Mouse (Mus musculus) Muller cell, postnatal 12 days (primary cell): ENCODE results near the gene Treh.

Source experiments
- DNase-seq: peaks from one replicate; pipeline ENCODE4 v3.0.0-alpha.2; 2015; ENCODE audit errors: inconsistent ontology term

Treh gene

DNA sequence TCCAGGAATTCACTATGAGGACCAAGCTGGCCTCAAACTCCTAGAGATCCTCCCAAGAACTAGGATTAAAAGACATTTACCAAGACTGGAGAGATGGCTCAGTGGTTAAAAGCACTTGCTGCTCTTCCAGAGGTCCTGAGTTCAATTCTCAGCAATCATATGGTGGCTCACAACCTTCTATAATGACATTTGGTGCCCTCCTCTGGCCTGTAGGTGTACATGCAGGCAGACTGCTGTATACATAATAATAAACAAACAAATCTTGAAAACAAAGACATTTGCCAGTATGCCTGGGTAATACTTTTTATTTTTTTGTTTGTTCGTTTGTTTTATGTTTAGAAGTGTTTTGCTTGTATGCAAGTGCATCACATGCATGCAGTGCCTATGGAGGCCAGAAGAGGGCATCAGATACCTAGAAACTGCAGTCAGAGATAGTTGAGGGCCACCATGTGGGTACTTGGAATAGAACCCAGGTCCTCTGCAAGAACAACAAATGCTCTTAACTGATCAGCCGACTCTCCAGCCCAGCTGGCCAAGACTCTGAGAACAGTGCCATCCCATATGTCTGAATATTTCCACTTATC is 5.3 kb downstream of the Treh start:
- DNase-seq: no peak

DNA sequence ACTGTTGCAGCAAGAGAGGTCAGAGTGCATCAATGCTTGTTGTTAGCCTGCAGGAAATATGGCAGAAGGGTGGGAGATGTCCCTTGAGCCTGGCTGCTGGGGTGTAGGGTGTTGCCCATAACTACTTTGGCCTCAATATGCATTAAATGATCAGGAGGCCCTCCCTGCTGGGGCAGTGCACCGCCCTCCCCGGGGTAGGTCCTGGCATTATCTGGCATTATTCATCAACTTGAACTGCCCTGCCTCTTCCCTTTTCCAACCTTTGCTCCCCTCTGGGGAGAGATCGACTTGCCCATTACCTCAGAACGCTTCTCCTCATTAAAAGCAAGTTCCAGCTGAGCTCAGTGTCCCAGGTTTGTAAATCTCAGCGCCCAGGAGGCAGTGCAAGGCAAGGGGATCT is 6.5 kb downstream of the Treh start:
- DNase-seq: no peak

DNA sequence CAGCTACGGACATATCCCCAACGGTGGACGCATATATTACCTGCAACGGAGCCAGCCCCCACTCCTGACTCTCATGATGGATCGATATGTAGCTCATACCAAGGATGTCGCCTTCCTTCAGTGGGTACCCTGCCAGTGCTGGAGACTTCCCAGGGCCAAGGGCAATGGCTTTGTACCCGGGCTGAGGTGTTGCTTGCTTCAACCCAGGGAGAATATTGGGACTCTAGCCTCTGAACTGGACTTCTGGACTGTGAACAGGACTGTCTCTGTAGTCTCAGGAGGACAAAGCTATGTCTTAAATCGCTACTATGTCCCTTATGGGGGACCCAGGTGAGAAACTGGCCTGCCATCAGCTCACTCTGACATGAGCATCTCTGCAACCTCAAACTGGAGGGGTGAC is 10.0 kb downstream of the Treh start:
- DNase-seq: no peak

DNA sequence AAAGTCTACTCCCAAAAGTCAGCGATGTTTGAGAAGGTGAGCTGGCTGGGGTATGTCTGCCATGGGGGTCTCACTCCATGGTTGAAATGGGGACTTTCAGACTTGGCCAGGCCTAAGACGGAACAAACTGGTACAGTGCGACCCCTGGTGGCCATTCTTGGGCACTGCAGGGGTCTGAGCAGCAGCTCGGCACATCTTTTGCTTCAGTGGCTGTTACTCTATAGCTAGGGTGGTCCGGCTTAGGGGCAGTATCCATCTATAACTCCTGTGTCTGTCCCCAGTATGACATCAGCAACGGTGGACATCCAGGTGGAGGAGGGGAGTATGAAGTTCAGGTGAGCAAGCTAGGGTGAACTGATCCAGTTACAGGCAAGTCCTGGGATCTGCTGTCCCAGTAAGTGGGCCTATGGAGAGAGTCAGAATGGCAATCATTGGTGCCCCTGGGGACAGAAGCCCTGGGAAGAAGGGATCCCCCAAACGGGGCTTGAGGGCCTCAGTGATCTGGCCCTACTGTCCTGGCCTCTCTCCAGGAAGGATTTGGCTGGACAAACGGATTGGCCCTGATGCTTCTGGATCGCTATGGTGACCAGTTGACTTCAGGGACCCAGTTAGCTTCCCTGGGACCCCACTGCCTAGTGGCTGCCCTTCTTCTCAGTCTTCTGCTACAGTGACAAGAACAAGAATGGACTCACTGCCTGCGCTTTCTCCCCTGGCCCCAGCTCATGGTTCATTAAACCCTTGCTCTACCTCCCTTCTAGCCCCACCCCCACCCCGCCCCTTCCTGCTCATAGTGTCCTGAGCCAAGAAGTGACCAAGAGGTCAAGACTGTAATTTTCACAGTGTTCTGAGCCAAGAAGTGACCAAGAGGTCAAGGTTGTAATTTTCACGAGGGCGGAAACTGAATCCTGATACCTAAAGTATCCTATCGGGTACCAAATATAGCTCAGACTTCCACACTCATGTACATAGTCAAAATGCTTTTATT is 12.6 kb downstream of the Treh start:
- DNase-seq: peak; percentile 84

DNA sequence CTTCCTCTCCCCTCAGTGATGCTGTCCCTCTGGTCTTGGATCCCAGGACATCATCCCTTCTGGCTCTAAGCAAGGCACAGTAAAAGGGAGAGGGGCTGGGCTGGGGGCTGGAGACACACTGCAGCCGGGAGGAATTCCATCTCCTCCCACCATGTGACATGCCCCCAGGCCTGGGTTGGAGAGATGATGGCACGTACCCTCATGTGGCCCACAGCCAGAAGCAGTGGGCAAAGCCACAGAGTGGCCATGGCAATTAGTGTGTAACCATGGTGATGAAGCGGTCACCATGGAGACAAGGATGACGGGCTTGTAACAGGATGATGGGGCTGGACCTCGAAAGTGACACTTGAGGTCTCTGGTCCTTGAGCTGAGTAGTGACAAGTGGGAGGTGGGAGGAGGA is 13.6 kb downstream of the Treh start:
- peak; percentile 41 for DNase-seq

DNA sequence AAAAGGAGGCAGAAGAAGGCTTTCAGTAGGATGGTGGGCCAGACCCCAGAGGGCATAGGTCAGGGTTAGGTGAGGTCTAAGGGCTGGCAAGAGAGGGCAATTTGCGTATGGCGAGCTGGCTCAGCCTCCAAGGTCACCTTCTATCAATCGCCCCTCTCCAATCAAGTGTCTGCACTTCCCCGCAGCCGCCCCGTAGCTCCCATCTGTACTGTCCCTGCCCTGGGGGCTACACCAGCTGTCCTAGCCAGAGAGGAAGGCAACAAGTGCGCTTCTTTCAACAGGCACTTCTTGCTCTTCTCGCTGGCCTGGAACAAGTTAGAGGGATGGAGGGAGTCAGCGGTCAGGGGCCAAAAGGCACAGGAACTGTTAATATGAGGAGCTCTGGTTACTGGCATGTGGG is 15.0 kb downstream of the Treh start:
- no peak for DNase-seq

DNA sequence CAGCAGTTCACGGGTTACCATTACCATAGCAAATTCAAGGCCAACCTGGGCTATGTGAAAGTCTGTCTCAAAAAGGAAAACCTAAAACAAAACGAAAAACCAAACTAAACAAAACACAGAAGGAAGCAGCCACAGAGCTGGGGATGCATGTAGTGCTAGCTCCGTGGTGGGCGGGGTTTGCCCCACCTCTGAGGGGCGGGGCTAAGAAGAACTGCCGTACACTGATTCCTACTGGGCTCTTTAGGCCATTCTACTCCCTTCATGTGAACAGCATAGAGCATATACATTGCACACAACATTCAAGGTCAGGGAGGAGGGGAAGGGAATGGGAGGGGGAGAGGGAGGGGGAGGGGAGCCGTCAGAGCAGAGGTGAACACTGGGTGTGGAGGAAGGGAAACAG is 17.6 kb downstream of the Treh start:
- DNase-seq: peak; percentile 15

DNA sequence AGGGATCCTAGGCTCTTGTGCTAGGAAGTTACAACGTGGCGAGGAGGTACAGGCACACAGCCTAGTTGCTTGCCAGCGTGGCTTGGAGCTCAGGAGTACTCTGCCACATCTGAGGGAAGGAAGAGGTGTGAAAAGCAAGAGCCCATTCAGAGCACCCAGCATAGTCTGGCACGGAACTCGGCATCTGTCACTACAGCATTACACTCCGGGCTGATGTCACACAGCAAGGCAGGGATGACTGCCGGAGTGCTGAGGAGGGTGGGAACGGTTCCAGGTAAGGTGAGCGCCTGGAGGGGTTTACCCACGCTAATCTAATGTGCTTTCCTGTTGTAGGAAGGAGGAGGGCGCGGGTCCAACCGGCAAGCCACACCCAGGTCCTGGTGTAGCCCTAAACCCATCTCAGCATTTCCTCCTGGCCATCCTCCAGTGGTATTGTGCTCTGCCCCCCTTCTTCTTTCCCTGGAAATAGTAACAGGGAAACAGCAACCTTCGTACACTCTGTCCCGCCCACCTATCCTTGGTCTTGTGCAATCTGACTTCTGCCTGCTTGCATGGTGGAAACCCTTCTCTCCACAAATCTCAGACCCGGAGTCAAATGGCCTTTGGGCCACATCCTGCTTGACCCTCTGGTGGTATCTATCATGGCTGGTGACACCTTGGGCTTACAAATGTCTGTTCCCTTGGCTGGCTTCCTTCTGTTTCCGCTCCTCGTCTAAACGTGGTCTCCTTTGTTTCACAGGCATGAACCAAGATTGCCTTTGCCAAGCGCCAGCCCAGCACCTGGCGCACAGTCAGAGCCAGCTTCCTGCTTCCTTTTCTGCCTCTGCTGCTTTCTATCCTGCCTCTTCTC is 18.9 kb downstream of the Treh start:
- peak; percentile 29 for DNase-seq

DNA sequence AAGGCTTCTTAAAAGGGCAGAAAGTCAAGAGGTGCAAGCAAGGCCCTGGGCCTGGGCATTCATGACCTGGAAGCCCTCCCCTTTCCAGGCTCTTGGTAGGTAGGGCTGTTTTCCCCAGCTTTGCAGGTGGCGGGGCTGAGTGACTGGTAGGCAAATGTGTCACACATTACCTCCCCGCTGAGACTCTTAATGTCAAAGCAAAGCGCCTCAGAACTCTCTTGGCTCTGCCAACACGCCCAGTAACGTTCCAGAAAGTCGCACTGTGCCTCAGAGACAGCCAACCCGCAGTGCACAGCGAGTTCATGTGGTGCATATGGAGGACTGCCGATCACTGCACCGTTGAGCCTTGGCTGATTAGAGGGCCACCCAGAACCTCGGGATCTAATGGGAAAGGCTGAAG is 20.0 kb downstream of the Treh start:
- DNase-seq: no peak

DNA sequence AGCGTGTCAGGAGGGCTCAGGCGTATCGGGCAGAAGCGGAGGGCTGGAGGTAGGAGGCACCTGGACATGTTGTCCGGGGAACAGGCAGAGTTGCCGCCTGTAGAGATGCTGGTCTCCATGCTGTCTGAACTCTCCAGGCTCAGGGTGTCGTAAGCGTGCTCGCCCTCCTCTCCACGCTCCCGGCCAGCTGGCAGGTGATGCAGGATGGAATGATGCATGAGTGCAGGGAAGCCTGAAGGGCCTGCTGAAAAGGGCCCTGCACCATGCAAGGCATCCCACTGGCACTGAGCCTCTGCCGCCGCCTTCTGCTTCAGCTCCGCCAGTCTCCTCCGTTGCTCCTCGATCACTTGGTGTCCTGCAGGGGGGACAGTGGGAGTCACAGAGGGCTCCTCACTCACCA is 24.8 kb downstream of the Treh start:
- DNase-seq: no peak

DNA sequence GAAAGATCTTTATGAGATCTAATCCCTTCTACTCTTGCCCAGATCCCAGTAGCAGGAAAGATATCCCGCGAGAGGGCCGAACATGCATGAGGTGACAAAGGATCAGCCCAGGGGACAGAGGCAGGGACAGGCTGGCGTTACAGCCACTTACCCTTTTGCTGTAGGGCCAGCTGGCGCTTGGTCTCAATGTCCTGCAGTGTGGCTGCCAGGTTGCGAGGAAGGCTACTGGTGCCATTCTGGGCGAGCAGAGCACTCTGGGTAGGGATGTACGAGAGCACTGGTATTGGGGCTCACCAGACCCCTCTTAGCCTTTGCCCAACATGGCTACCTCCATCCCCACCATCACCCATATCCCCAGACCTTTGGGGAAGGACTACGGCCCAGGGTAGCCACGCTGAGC is 26.2 kb downstream of the Treh start:
- no peak for DNase-seq

DNA sequence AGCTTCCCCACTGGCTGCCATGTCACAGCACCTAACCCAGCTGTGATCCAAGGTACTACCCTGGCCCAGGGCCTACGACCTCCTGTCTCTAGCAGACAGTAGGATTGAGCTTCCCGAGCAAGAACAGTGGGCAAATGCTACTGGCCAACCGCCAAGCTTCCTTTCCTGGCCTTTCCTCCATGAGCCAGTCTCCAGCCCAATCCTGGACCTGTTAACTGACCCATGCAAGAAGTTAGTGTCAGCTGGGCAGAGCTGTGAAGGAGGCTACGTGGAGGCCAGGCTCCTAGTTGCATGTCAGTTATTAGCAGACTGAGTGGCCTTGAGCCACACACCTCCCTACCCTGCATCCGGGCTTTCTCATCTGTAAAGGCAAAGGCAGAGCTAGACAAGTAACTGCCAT is 26.7 kb downstream of the Treh start:
- no peak for DNase-seq

DNA sequence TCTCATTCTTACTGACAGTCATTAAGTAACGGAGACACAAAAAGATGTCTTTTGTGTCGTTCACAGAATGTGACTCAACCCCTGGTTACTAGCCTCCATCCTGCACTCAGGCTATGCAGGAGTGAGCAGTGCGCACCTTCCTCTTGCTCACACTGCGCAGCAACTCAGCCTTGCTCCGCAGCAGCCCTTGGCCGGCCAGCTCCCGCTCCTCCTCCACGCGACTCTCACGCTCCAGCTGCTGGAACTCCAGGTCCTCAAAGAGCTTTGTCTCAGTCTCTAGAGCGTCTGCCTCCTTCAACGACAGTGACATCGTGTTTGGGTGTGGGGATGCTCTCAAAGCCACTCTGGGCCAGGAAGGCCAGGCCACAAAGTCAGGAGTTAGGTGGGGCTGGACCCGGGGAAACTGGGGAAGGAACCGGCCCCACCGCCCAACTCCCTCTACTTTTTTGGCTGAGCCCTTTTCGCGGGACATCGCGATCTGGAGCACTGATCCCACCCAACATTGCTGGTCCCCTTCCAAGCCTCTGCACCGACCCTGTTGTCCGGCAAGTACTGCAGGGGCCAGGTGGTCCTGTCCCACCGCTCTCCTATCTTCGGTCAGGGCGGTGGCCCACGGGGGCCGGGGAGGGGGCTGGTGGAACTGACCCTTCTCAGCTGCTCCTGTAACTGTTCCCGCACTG is 34.9 kb downstream of the Treh start:
- no peak for DNase-seq

DNA sequence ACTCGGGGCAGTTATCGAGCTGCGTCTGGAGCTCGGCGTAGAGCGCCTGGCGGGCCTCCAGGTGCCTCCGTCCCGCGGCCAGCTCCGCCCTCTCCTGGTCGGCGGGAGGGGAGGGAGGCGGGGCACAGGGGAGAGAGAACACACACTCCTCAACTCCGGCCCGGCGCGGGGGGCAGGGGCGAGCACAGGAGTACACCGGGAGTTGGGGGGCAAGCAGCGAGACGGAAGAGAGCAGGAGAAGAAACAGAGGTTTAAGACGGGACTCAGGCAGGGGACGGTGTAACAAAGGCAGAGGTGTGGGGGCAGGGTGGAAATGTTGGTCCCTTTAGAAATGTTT is 35.4 kb downstream of the Treh start:
- peak; percentile 88 for DNase-seq

DNA sequence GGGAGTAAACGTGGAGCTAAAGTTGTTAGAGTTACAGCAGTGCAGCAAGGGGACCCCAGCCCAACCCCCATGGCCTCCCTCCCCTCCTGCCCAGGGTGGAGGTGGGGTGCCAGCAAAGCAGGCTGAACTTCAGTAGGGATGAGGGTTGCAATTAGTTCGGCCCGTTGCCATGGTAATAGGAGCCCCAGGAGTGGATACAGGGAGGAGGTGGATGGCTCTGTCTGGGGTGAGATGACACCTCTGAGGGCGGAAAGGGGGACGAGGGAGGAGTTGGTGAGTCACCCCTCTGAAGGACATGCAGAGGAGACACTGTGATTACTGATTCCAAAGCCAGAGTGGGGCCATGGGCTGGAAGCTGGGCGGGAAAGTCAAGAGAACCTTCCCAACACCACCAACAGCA is 35.9 kb downstream of the Treh start:
- DNase-seq: peak; percentile 74

DNA sequence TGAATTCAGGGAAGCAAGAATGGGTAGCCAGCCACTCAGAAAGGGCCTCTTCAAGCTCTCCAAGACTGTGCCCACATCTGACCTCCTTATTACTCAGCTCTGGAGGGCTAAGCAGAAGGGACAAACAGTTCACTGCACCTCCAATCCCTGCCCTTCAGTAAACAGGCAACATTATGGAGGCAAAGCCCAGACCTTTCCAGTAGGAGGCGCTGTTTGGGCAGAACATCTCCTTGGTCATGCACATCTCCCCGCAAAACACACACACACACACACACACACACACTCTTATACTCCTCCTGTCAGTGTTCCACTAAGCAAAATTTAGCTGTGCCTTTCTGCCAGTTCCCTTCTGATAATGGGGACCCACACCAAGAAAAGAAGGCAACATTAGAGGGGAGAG is 36.6 kb downstream of the Treh start:
- DNase-seq: no peak

DNA sequence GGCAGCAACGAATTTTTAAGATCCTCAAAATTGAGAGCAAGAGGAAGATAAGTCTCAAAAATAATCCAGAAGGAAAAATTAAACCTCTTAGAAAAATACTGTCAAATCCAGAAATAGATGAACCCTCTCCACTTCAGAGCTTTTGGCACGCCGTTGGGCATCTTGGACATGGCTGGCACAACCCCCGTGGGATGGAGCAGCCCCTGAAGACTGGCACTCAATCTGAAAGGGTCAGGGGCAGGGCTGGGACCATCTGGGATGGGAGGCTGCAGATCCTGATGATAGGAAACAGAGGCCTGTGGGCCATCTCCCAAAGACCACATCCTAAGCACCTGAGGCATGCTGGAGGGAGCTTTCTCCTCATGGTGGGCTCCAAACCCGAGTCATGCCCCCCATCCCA is 37.2 kb downstream of the Treh start:
- no peak for DNase-seq

DNA sequence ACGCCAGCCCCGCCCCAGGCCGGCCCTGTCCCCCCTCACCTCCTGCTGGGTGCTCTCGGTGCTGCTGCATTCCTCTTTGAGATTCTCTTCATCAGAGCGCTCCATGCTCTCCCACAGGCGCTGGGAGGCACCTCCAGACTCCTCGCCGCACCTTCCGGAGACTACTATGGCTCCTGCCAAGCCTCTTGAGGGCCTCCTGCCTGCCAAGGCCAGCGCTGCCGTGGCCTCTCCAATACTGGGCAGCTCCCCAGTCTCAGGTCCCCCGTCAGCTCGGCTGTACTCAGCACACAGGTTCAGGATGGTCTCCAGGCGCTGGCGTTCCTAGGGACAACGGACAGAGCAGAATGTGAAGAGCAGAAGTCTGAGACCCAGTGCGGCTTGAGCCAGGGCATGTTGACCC is 38.6 kb downstream of the Treh start:
- DNase-seq: no peak

DNA sequence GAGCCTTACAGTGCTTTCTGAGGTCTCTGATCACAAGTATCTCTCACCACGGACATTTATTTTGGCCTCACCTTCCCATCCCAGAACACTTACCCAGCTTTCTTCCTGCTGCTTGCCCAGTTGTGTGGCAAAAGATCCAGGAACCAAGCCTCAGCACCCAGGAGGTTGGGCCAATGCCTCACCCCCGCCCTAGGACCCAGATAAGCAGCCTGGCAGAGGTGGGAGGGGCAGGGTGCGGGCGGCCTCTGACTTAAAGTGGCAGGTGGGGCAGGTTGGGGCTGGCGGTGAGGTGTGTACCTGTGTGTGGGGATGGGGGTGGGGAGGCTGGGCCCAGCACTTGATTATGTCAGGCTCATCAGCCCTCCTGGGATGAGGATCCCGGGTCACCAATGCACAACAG is 40.0 kb downstream of the Treh start:
- DNase-seq: no peak

DNA sequence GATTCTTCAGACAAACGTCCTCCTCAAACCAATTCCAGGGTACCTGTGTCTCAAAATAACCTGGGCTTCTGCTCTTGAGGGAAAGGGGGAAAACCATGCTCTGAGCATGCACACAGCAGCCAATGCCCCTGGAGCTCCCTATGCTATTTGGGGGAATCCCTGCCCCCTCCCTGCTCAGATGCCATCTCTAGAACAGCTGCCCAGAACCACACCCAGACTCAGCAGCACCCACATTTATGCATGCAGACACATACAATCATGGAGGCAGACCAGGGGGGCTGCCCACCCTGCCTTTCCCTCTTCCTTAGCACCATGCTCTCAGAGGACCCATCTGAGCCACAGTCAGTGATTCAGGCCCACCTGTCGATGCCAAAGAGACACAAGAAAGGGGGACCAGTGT is 40.5 kb downstream of the Treh start:
- no peak for DNase-seq

DNA sequence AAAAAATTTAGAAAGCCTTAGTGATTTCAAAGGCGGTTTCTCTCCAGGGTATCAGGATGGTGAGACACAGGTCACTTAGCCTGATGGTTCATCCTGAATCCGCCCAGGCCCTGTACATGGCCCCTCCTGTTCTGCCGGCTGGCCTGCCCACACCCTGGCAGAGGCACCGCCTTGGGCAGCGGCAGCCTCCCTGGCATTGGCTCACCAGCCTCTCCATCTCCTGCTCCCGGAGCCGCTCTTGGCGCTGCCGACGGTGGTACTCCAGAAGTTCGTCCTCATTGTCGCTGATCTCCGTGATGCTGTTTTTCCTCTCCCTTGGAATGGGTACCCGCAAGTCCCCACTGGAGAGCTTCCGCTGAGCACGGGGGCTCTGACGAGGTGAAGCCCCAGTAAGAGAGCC is 42.1 kb downstream of the Treh start:
- DNase-seq: no peak
